Mouse (Mus musculus): Measurements from ENCODE around the gene 4930518I15Rik.
"Not testable (repeated sequence)": the region's sequence is repeated elsewhere in the genome, so short reads cannot be mapped to it uniquely, and the experiment has no call there.

Gene 4930518I15Rik

DNA sequence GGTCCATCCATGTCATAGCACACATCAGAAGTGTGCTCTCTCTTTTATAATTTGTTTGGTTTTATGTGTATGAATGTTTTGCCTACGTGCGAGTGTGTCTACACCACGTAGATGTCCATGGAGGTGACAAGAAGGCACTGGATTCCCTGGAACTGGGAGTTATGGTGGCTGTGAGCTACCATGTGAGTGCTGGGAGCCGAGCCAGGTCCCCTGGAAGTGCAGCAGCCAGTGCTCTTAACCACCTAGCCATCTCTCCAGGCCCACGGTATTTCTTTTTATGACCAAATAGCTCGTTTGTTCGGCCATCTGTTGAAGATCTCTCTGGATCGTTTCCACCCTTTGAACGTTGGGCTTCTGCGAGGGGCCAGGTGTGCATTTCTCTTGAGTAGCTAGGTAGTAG lies 14.4 kb downstream of the 4930518I15Rik start:
- DNase-seq (ENCODE audit: low read depth, low spot score): no peak

DNA sequence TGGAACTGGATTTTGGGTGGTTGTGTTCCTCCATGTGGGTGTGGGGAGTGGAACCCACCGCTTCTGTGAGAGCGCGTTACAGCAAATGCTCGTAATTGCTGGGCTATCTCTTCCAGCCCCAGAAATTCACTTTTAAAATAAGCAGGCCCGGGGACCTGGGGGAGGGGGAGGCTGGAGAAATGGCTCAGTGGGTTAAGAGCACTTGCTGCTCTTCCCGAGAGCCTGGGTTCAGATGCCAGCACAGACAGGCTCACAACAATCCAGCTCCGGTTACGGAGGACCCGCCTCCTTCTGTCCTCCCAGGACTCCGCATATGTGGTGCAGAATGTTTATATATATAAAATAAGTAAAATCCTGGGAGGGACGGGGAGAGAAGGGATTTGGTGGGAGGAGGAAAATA lies 15.0 kb downstream of the 4930518I15Rik start:
- DNase-seq (ENCODE audit: low read depth, low spot score): no peak

DNA sequence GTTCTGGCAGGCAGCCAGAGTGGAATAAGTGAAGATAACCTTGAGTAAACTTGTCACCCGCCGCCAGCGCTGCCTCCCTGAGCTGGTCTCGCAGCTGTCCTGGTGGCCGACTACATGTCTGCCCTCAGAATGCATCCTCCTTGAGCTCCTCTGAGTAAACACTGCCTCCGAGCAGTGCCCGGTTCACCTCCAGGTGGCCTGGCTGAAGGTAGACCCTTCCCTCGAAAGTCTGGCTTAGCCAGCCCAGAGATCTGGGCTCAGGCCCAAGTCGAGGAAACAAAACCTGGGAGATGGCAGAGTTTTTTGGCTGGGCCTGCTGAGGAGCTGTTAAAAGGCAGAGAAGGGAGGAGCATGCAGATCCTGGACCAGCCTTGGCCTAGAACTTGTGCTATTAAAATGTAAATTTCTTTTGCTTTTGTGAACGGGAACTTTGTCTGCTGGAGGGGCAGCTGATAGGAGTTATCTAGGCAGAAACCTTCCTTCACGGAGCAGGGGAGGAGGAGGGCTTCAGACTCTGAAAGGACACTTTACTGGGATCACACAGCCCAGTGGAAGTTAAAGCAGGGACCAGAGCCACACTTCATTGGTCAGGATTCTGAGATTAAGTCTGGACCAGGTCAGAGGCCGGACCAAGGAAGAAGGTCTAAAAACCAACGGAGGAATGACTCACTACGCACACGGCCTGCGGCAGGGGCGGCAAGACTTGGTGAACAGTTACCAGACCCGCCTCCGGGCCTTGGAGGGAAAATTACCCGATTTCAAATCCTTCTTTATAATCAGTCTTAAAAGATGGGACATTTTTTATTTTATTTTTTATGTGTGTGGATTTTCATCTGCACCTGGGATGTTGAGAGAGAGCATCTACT lies 15.7 kb downstream of the 4930518I15Rik start:
- DNase-seq (ENCODE audit: low read depth, low spot score): no peak

DNA sequence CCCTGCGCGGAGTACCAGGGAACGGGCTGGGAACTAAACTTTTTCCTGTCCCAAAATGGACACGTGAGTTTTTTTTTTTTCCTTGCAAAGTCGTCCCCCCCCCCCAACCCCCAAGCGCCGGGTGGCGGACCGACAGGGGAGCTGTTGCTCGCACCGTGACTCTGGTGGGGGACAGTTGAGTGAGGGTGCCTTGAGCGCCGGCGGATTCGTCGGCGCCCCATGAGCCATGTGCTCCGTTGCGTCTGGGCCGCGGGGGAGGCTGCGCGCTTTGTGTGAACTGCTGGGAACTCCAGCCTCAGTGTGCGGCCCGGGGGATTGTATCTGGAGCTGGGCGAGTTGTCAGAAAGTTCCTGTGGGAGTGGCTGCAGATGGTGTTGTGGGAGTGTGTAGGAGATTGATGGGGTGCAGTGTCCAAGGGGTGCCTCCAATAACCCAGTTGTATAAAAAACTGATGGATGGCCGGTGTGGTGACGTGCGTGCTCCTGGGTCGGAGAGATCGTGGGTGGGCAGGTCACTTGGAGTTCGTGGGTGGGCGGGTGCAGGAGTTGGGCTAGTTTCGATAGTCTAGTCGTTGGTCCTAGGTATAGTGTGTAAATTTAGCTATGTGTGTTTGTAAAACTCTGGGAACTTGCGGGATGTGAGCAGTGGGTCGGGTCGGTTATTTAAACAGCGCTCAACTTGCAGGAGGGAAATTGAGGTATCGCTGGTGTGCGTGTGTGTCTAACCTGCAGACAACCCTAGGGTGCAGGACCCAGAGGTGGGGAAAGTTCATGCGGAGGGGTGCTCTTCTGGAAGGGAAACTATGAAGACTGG lies 16.5 kb downstream of the 4930518I15Rik start:
- DNase-seq (ENCODE audit: low read depth, low spot score): no peak

GRCm38 (mm10) chr2:156840301-156841027 lies 17.3 kb downstream of the 4930518I15Rik start:
- no peak for DNase-seq (ENCODE audit: low read depth, low spot score)

GRCm38 (mm10) chr2:156839319-156840191 lies 18.2 kb downstream of the 4930518I15Rik start, which contains the start of gene Tgif2:
Gene Tgif2, plus strand, starts transcription at chr2:156840007.
- DNase-seq (ENCODE audit: low read depth, low spot score): no peak

- DNase-seq (ENCODE audit: low read depth, low spot score): no peak
These were observed 18.9 kb downstream of the 4930518I15Rik start for GRCm38 (mm10) chr2:156838839-156839238.

- DNase-seq (ENCODE audit: low read depth, low spot score): no peak
These were observed 23.4 kb downstream of the 4930518I15Rik start for GRCm38 (mm10) chr2:156834336-156834735.

GRCm38 (mm10) chr2:156825128-156825527 lies 32.6 kb downstream of the 4930518I15Rik start:
- DNase-seq (ENCODE audit: low read depth, low spot score): not testable (repeated sequence)

- no peak for DNase-seq (ENCODE audit: low read depth, low spot score)
These were observed 41.6 kb downstream of the 4930518I15Rik start for GRCm38 (mm10) chr2:156816116-156816515.

- DNase-seq (ENCODE audit: low read depth, low spot score): no peak
These were observed 42.3 kb downstream of the 4930518I15Rik start for GRCm38 (mm10) chr2:156815412-156815811.

- DNase-seq (ENCODE audit: low read depth, low spot score): no peak
These were observed 42.9 kb downstream of the 4930518I15Rik start for GRCm38 (mm10) chr2:156814893-156815292.

DNA sequence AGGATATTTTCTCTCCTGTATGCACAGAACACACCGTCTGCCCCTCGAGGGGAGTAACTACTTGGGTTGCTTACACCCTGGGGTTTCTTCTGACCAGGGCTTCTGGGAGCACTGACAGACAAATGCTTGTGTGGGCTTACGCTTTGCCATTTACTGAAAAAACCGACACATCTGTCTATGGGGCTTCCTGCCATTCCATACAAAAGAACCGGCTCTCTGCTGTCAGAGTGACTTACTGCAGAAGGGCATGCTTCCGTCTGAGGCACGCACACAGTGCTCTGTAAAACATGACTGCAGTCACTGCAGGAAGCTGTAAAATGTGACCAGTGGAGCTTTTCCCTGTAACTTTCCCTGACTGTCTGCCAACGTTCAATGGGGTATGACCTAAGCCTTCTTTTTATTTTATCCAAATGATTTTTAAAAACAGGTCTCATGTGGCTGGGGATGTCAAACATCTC lies 43.4 kb downstream of the 4930518I15Rik start:
- DNase-seq (ENCODE audit: low read depth, low spot score): no peak

GRCm38 (mm10) chr2:156811556-156811955 lies 46.2 kb downstream of the 4930518I15Rik start:
- no peak for DNase-seq (ENCODE audit: low read depth, low spot score)

DNA sequence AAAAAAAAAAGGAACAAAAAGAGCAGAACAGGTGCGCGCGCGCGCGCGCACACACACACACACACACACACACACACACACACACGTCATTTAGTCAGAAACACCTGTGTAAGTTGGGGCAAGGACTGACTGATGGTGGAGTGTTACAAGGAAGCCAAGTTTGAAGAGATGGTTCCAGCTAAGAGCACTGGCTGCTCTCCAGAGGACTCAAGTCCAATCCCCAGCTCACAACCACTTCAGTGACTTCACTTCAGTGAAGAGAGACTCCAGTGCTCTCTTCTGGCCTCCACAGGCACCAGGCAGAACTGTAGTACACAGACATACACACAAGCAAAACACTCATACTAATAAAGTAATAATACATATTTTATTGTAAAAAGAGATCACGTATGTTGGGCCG lies 47.0 kb downstream of the 4930518I15Rik start:
- DNase-seq (ENCODE audit: low read depth, low spot score): no peak

GRCm38 (mm10) chr2:156809579-156809978 lies 48.2 kb downstream of the 4930518I15Rik start:
- peak; percentile 22 for DNase-seq (ENCODE audit: low read depth, low spot score)

- DNase-seq (ENCODE audit: low read depth, low spot score): no peak
These were observed 50.9 kb downstream of the 4930518I15Rik start for GRCm38 (mm10) chr2:156806886-156807285.
